Mouse (Mus musculus) erythroblast, embryonic 14.5 days (primary cell): Measurements from ENCODE around the gene Aff3. TPM values are rescaled to one million over a fixed set of nuclear protein-coding genes. Genes with fewer than 3 reads are reported as not detected.

Source experiments
- H3K27me3 ChIP-seq: 2 replicates; pipeline ENCODE4 v1.6.1; 2012; ENCODE audit warnings: inconsistent platforms; ENCODE audit not compliant: control insufficient read depth
- H3K36me3 ChIP-seq: 2 replicates; pipeline ENCODE4 v1.6.1; 2012; ENCODE audit warnings: mild to moderate bottlenecking, inconsistent platforms; ENCODE audit not compliant: control insufficient read depth
- H3K4me1 ChIP-seq: 2 replicates; pipeline ENCODE4 v1.6.1; 2012; ENCODE audit warnings: inconsistent platforms; ENCODE audit not compliant: control insufficient read depth
- H3K4me3 ChIP-seq: replicated peaks from 2 replicates; pipeline ENCODE3; 2012; ENCODE audit warnings: moderate library complexity, mild to moderate bottlenecking, inconsistent platforms
- H3K9me3 ChIP-seq: 2 replicates; pipeline ENCODE4 v1.6.1; 2012; ENCODE audit warnings: low read length, inconsistent platforms, mixed read lengths; ENCODE audit not compliant: control insufficient read depth
- GATA1 ChIP-seq: IDR thresholded peaks from 2 replicates; pipeline ENCODE4 v1.6.1; 2012; ENCODE audit warnings: low read length, inconsistent platforms, mixed read lengths
- TAL1 ChIP-seq: IDR thresholded peaks from 3 replicates; pipeline ENCODE4 v1.6.1; 2012; ENCODE audit warnings: low read length, inconsistent platforms, mixed read lengths
- polyA plus RNA-seq: library from polyadenylated mRNA; stranded (reverse); fragments of >175 nt; gene quantifications from 2 replicates; pipeline ENCODE4 v1.2.3, GENCODE M21; 2012

The Aff3 gene
- polyA plus RNA-seq, 1 experiment, result 0.02 TPM

DNA sequence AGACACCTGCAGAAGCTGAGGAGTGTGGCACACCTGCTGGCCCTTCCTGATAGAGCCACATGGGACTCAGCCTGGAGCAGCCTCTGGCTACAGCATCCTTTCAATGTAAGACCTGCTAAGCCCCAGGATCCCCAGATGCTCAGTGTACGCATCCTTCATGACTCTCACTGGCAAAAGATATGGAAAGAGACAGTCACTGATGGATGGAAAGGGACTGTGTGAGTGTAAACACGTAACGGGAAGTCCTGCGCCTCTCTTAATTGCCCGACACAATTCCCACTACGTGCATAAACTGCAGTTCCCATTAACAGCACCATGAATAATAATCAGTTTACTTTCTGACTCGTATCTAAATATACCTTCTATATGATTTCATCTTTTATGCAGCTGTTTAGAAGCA, 275.2 kb downstream of the Aff3 start:
- Histone ChIP-seq H3K27me3 (no peaks in the 10 kb centered on the region), H3K4me1 (no peaks in the 10 kb centered on the region), H3K9me3 (no peaks in the 10 kb centered on the region), H3K36me3 (no peaks in the 10 kb centered on the region), H3K4me3 (no peak overlapping the region)
- no peak for TF ChIP-seq TAL1
- no peak for TF ChIP-seq GATA1

DNA sequence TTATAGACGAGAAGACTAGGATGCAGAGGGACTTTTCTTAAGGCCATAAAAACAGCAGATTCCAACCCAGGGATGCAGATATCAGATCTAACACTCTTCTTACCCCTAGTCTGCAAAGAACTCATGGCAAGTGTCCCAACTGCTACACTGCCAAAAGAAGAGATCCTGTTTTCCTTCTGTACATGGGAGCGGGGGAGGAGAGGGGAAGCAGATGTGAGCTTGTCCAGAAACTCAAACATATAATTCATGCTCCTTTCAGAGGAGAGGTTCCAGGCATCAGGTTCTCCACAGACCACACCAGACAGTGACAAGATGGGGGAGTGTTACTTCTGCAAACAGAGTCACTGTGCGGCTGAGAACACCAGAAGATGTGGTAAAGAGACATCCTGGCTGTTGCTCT, 276.3 kb downstream of the Aff3 start:
- Histone ChIP-seq H3K27me3 (no peaks in the 10 kb centered on the region), H3K36me3 (no peaks in the 10 kb centered on the region), H3K4me1 (no peaks in the 10 kb centered on the region), H3K4me3 (no peak overlapping the region), H3K9me3 (no peaks in the 10 kb centered on the region)
- TF ChIP-seq TAL1, result no peak
- no peak for TF ChIP-seq GATA1

DNA sequence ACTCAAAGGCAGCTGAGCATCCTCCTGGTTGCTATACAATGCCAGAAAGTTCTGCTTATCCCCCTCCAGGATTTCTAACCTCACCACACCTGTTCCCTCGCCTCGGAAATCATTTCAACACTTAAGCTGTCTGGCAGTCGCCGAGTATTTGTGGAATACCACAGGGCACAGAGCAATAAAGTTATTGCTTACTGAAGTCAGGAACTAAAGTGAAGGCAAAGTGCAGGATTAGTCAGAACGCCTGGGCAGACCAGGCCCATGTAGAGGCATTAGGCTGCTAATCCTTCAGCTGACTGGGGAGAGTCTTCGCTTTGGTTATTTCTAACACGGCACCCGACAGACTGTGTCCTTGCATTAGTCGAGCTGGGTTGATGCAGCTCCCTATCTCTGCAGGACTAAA, 277.3 kb downstream of the Aff3 start:
- no peak overlapping the region for H3K4me3 ChIP-seq
- H3K4me1 ChIP-seq, result no peaks in the 10 kb centered on the region
- no peaks in the 10 kb centered on the region for H3K9me3 ChIP-seq
- no peaks in the 10 kb centered on the region for H3K36me3 ChIP-seq
- H3K27me3 ChIP-seq, result no peaks in the 10 kb centered on the region
- TF ChIP-seq TAL1 (no peak), GATA1 (no peak)

DNA sequence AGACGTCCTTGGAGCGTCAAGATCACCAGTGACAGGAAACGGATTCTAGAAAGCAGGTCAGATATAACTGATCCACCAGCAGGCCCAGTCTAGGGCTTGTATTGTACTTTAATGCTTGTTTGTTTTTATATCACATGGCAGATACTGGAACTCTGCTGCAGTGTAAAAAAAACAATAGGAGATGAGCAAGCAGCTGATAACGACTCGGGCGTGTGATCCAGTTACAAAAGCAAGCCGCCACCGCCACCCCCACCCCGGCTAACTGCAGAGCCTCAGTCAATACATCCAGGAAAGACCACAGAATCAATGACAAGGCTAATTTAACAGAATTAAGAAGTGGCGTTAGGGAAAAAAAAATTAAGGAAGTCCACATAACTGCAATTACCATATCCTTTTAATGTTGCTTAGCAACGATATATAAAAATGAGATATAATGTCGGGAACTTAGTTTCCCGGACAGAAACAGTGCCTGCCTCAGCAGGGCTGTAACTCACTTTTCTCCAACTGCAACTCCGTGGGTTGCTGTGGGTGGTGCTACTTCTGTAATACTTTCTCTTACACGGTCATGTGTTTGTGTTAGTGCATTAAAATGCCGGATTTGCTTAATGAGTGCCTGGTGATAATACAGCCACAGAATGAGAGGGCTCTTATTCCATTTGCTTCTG, 280.2 kb downstream of the Aff3 start:
- Histone ChIP-seq H3K36me3 (no peaks in the 10 kb centered on the region), H3K4me1 (no peaks in the 10 kb centered on the region), H3K9me3 (peaks cover 5% of the 10 kb centered on the region), H3K4me3 (no peak overlapping the region), H3K27me3 (no peaks in the 10 kb centered on the region)
- TF ChIP-seq GATA1, result no peak
- no peak for TF ChIP-seq TAL1

DNA sequence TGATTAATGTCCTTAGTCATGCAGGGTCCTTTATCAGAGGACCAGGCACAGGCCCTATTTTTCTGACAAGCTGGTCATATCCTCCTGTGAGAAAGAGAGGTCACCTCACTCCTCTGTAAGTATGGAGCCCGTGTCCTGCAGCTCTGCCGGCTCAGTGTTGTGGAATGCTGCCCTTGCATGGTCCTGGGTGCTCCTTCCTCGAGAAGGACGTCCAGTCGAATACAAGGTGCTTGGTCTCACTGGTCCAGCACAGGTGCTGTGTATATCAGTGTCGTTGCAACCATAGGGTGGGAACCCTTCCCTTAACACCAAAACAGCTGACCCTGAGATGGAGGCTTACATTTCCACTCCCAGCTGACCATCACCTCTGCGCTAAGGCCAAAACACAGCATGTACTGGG, 280.7 kb downstream of the Aff3 start:
- H3K4me1 ChIP-seq, result no peaks in the 10 kb centered on the region
- TF ChIP-seq TAL1 (no peak), GATA1 (no peak)
- H3K4me3 ChIP-seq, result no peak overlapping the region
- H3K9me3 ChIP-seq, result peaks cover 5% of the 10 kb centered on the region
- no peaks in the 10 kb centered on the region for H3K27me3 ChIP-seq
- no peaks in the 10 kb centered on the region for H3K36me3 ChIP-seq

DNA sequence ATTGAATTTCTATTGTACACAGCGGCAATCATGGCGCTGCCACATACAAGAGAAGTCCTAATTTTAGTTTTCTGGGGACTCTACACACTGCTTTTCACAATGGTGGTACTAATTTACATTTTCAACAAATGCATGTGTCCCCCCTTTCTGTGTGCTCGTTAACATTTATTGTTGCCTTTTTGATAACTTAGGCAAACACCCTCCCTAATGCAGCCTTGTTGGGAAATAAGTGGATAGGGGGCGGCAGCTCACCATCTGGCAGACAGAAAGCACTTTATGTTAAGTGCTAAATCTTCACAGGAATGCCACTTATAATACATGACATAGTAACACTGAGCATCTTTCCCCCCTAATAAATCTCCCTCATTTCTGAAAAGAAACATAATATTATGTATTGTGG, 282.1 kb downstream of the Aff3 start:
- Histone ChIP-seq H3K27me3 (no peaks in the 10 kb centered on the region), H3K4me1 (no peaks in the 10 kb centered on the region), H3K36me3 (no peaks in the 10 kb centered on the region), H3K9me3 (peaks cover 5% of the 10 kb centered on the region), H3K4me3 (no peak overlapping the region)
- no peak for TF ChIP-seq GATA1
- TF ChIP-seq TAL1, result no peak

DNA sequence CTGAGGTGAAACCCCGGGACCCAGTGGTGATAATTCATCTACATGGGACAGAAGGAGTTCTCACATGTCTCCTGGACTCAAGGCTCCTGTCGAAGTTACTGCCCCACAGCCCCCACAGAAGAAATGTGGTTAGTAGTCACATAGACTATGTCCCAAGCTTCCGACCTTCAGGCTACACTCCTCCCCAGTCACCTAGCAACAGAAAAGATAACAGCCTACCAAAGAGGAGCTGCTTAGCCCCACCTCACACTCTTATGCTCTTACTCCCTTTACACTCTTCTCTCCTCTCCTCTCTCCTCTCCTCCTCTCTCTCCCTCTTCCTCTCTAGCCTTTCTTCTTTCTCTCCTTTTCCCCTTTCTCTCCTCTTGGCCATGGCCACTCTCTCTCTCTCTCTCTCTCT, 286.8 kb downstream of the Aff3 start:
- peaks cover 5% of the 10 kb centered on the region for H3K9me3 ChIP-seq
- H3K36me3 ChIP-seq, result no peaks in the 10 kb centered on the region
- H3K4me1 ChIP-seq, result no peaks in the 10 kb centered on the region
- no peak overlapping the region for H3K4me3 ChIP-seq
- TF ChIP-seq TAL1 (no peak), GATA1 (no peak)
- H3K27me3 ChIP-seq, result no peaks in the 10 kb centered on the region

DNA sequence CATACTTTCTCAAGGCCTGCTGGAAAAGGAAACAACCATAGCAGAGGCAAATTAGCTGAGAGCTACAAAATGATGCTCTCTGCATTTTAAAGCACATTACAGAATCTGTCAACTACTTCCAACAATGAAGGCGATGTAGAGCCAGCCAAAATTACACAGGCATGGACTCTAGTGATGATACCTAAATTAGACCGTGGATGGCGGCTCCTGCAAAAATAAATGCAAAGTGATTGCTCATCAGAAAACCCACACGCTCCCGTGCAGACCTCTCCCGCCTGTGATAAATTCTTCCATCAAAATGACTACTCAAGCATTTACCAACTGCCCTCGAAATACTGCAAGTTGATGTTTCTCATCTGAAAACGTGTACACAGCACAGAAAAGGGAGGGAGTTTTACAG, 295.6 kb downstream of the Aff3 start:
- Histone ChIP-seq H3K4me1 (no peaks in the 10 kb centered on the region), H3K4me3 (no peak overlapping the region), H3K36me3 (no peaks in the 10 kb centered on the region), H3K9me3 (no peaks in the 10 kb centered on the region), H3K27me3 (no peaks in the 10 kb centered on the region)
- TF ChIP-seq TAL1 (no peak), GATA1 (no peak)

DNA sequence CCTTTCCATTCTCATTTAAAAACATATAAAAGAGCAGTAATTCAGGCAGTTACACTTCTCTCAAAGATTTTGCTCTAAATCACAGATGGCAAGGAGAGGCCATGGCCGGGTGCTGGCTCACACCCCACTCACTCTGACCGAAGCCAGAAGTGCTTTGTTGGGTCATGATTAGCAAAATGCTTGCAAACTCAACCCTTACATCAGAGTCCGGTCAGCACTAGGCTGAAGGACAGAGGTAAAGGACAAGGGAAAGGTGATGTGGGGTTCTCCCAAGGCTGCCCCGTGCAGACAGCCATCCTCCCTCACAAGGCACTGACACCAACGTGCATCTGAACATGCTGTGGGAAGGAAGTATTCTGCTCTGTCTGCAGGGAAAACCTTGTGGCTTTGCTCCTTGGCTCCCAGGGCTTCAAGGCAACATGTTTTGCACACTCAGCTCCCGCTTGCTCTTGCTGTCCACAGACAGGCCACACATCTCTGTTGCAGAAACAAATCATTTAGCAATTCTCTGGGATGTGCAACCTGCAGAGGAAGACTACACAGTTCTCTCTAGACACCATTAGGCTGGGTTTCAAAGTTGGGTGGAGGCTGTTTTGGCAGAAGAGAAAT, 296.6 kb downstream of the Aff3 start:
- H3K9me3 ChIP-seq, result no peaks in the 10 kb centered on the region

More for the DNA sequence above, 296.6 kb downstream of the Aff3 start:
- no peaks in the 10 kb centered on the region for H3K27me3 ChIP-seq
- H3K4me1 ChIP-seq, result no peaks in the 10 kb centered on the region
- no peak for TF ChIP-seq TAL1
- TF ChIP-seq GATA1, result no peak
- H3K36me3 ChIP-seq, result no peaks in the 10 kb centered on the region
- H3K4me3 ChIP-seq, result no peak overlapping the region
